Mouse (Mus musculus) stomach, embryonic 16.5 days (tissue): ENCODE measurements at regions not wholly inside any gene's neighbourhood (a gene's known extent, or its start where the extent isn't known, plus 50 kb on each side); places are given as distances from the start of the nearest gene placed in this dataset.

Experiments used
- ATAC-seq: fragments of 200-750 bp; cut with Nextera tagmentation; 2 replicates; pipeline ENCODE4 v1.8.0; 2017; ENCODE audit warnings: moderate number of reproducible peaks, moderate TSS enrichment; ENCODE audit not compliant: insufficient read depth, low FRiP score
- H3K27ac ChIP-seq: fragments of 300-500 bp; sonication (generic); 2 replicates; pipeline ENCODE4 v1.5.1; 2014; ENCODE audit warnings: low read length
- H3K27me3 ChIP-seq: fragments of 300-500 bp; sonication (generic); 2 replicates; pipeline ENCODE4 v1.6.1; 2014; ENCODE audit warnings: low read length, control low read depth, mixed read lengths; ENCODE audit not compliant: control insufficient read depth, insufficient read depth
- H3K36me3 ChIP-seq: fragments of 300-500 bp; sonication (generic); 2 replicates; pipeline ENCODE4 v1.6.1; 2014; ENCODE audit warnings: low read length; ENCODE audit not compliant: control insufficient read depth, insufficient read depth
- H3K4me1 ChIP-seq: fragments of 300-500 bp; sonication (generic); 2 replicates; pipeline ENCODE4 v1.6.1; 2014; ENCODE audit warnings: low read length, control low read depth, mixed read lengths; ENCODE audit not compliant: control insufficient read depth, insufficient read depth
- H3K4me2 ChIP-seq: fragments of 300-500 bp; sonication (generic); 2 replicates; pipeline ENCODE4 v1.6.1; 2014; ENCODE audit warnings: low read depth, low read length, mixed read lengths
- H3K4me3 ChIP-seq: fragments of 300-500 bp; sonication (generic); replicated peaks from 2 replicates; pipeline ENCODE4 v1.5.1; 2014; ENCODE audit warnings: mild to moderate bottlenecking, low read length
- H3K9ac ChIP-seq: fragments of 300-500 bp; sonication (generic); 2 replicates; pipeline ENCODE4 v1.6.1; 2014; ENCODE audit warnings: low read length
- H3K9me3 ChIP-seq: fragments of 300-500 bp; sonication (generic); replicated peaks from 2 replicates; pipeline ENCODE4 v1.6.1; 2016; ENCODE audit warnings: low read length, control low read depth; ENCODE audit not compliant: control insufficient read depth
- WGBS: fragments of 180-500 bp; shearing (Covaris S2); extraction: QIAGEN DNeasy Blood & Tissue Kit; methylation state at CpG from one replicate; pipeline ENCODE4 v1.1.7; 2014; 5-methylcytosine and 5-hydroxymethylcytosine counted together

DNA sequence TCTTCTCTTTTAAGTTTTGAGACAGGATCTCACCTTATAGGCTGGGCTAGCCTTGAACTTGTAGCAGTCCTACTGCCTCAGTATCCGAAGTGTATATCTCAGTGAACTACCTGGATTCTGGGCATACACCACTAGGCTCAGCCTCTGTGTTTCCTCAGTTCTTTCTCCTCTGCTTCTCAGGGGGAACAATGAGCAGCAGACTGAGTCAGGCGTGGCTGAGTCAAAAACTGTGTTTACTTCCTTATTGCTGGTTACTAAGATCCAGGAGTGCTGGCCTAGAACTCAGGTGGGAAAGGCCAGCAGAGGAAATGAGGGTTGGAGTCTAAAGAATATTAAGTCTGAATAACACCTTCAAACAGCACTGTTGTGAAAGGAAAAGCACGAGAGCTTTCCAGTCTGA lies 54.9 kb upstream of the Raph1 start:
- no peaks in the 10 kb centered on the region for H3K27me3 ChIP-seq
- H3K4me2 ChIP-seq = no peak overlapping the region
- H3K27ac ChIP-seq = no peak overlapping the region
- H3K4me1 ChIP-seq = no peaks in the 10 kb centered on the region
- ATAC-seq = no peak
- H3K9ac ChIP-seq = no peak overlapping the region
- WGBS = 67% methylated on average over 3 of the region's 3 CpGs
- H3K9me3 ChIP-seq = no peaks in the 10 kb centered on the region
- H3K4me3 ChIP-seq = no peak overlapping the region
- no peaks in the 10 kb centered on the region for H3K36me3 ChIP-seq

DNA sequence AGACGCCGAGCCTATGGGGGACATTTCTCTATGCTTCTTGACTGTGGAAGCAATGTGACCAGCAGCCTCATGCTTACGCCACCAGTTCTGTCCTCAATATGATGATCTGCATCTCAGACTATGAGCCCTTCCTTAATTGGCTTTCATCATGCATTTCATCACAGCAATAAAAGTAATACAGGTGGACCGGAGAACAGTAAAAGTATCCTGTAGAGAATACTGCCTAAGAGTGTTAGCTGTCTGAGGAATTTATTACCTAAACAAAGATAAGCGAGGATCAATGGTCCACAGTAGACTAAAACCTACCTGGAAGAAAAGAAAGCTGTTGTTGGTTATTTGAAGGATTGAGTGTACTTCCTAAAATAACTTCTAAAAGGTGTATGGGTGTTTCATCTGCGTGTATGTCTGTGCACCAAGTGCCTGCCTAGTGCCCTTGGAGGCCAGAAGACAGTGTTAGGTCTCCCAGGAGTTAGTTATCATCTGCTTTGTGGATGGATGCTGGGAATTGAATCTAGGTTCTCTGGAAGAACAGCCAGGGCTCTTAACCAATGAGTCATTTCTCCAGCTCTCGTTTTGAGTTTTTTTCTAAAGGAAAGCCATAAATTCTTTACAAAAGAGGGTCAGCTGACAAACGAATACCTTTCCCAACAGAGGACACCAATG lies 54.3 kb upstream of the Raph1 start:
- WGBS = 82% methylated on average over 8 of the region's 8 CpGs
- Histone ChIP-seq H3K9ac (no peak overlapping the region), H3K4me1 (no peaks in the 10 kb centered on the region), H3K27me3 (no peaks in the 10 kb centered on the region), H3K36me3 (no peaks in the 10 kb centered on the region), H3K27ac (no peak overlapping the region), H3K4me3 (no peak overlapping the region), H3K4me2 (no peak overlapping the region), H3K9me3 (no peaks in the 10 kb centered on the region)
- ATAC-seq = no peak

DNA sequence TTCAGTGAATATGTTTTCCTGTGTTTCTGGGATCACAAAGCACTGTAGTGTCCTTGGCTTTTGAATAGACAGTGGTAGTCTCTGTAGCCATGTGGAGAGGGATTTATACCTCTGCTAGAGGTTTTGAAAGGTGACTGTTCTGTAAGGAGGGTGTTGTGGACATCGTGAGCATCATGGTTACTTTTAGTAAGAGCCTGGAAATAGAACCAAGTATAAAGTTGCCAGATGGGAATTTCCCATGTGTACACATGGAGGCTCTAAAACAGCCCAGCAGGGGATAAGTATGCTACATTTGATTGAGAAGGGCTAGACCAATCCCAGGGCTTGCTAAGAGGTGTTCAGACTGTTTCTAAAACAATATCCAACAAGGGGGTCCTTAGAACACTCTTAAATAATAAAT lies 51.5 kb upstream of the Raph1 start:
- Histone ChIP-seq H3K27me3 (no peaks in the 10 kb centered on the region), H3K9me3 (no peaks in the 10 kb centered on the region), H3K9ac (no peak overlapping the region), H3K4me3 (no peak overlapping the region), H3K4me2 (no peak overlapping the region), H3K27ac (no peak overlapping the region), H3K4me1 (no peaks in the 10 kb centered on the region), H3K36me3 (no peaks in the 10 kb centered on the region)
- WGBS = 84% methylated on average over 1 of the region's 1 CpGs
- ATAC-seq = no peak

DNA sequence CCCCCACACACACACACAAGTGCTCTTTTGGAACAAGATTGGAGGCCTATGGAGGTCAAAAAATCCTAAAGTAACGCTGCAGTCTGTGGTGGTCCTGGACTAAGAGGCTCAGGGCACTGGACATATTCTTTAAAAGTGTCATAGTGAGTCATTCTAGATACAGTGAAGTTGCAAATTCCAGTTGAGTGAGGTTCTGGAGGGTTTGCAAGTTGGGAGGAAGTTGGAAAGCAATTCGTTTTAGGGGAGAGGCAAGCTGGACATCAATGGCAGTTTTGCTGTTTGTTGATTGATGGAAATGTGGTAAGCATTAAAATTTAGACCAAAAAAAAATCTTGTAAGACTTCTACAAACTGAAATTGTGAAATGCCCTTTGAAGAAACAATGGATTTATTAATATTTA lies 50.0 kb upstream of the Raph1 start:
- Histone ChIP-seq H3K4me3 (no peak overlapping the region), H3K36me3 (no peaks in the 10 kb centered on the region), H3K9ac (no peak overlapping the region), H3K27ac (no peak overlapping the region), H3K4me1 (no peaks in the 10 kb centered on the region), H3K27me3 (no peaks in the 10 kb centered on the region), H3K4me2 (no peak overlapping the region), H3K9me3 (no peaks in the 10 kb centered on the region)
- no peak for ATAC-seq
- 69% methylated on average over 2 of the region's 2 CpGs for WGBS
